Mouse (Mus musculus) ovary, postnatal 36 days (tissue): ENCODE measurements at regions not wholly inside any gene's neighbourhood (a gene's known extent, or its start where the extent isn't known, plus 50 kb on each side); places are given as distances from the start of the nearest gene placed in this dataset.

ENCODE experiments used
- DNase-seq: peaks from one replicate; pipeline ENCODE4 v3.0.0; 2022; ENCODE audit warnings: low spot score, mixed read lengths

- DNase-seq, result peak; percentile 88
These were observed 105.5 kb downstream of the Tmem17 start for GRCm38 (mm10) chr11:22617204-22617874.

- DNase-seq, result no peak
These were observed 109.2 kb downstream of the Tmem17 start for GRCm38 (mm10) chr11:22620912-22621705.

GRCm38 (mm10) chr11:22621868-22622267, 110.0 kb downstream of the Tmem17 start:
- no peak for DNase-seq

- DNase-seq, result no peak
These were observed 110.7 kb downstream of the Tmem17 start for GRCm38 (mm10) chr11:22622496-22622997.

- DNase-seq, result no peak
These were observed 114.5 kb downstream of the Tmem17 start for GRCm38 (mm10) chr11:22626407-22626806.

- no peak for DNase-seq
These were observed 116.6 kb downstream of the Tmem17 start for GRCm38 (mm10) chr11:22628497-22628896.

- no peak for DNase-seq
These were observed 117.1 kb downstream of the Tmem17 start for GRCm38 (mm10) chr11:22628979-22629378.

GRCm38 (mm10) chr11:22629581-22629980, 117.7 kb downstream of the Tmem17 start:
- DNase-seq, result peak; percentile 54

GRCm38 (mm10) chr11:22629991-22630390, 118.1 kb downstream of the Tmem17 start:
- DNase-seq, result no peak

- no peak for DNase-seq
These were observed 119.1 kb downstream of the Tmem17 start for GRCm38 (mm10) chr11:22630982-22631381.

- DNase-seq, result no peak
These were observed 119.9 kb downstream of the Tmem17 start for GRCm38 (mm10) chr11:22631606-22632313.

- no peak for DNase-seq
These were observed 120.4 kb downstream of the Tmem17 start for GRCm38 (mm10) chr11:22632314-22632700.

- DNase-seq, result no peak
These were observed 121.1 kb downstream of the Tmem17 start for GRCm38 (mm10) chr11:22632988-22633387.

- DNase-seq, result no peak
These were observed 122.1 kb downstream of the Tmem17 start for GRCm38 (mm10) chr11:22633961-22634360.

- no peak for DNase-seq
These were observed 123.1 kb downstream of the Tmem17 start for GRCm38 (mm10) chr11:22635021-22635420.

- DNase-seq, result no peak
These were observed 124.4 kb downstream of the Tmem17 start for GRCm38 (mm10) chr11:22636321-22636720.

- DNase-seq, result no peak
These were observed 125.1 kb downstream of the Tmem17 start for GRCm38 (mm10) chr11:22636761-22637557.

GRCm38 (mm10) chr11:22638171-22638570, 126.3 kb downstream of the Tmem17 start:
- DNase-seq, result no peak

GRCm38 (mm10) chr11:22638700-22639099, 126.8 kb downstream of the Tmem17 start:
- no peak for DNase-seq

GRCm38 (mm10) chr11:22640371-22640990, 128.6 kb downstream of the Tmem17 start:
- DNase-seq, result no peak

GRCm38 (mm10) chr11:22641450-22641849, 129.6 kb downstream of the Tmem17 start:
- no peak for DNase-seq
